Mouse (Mus musculus): ENCODE data around the gene Dusp1. TPM values are rescaled to one million over a fixed set of nuclear protein-coding genes. Genes with fewer than 3 reads are reported as not detected.

Dusp1 gene
- polyA plus RNA-seq, 1 experiment from 2014 or later, result 42.8 TPM

DNA sequence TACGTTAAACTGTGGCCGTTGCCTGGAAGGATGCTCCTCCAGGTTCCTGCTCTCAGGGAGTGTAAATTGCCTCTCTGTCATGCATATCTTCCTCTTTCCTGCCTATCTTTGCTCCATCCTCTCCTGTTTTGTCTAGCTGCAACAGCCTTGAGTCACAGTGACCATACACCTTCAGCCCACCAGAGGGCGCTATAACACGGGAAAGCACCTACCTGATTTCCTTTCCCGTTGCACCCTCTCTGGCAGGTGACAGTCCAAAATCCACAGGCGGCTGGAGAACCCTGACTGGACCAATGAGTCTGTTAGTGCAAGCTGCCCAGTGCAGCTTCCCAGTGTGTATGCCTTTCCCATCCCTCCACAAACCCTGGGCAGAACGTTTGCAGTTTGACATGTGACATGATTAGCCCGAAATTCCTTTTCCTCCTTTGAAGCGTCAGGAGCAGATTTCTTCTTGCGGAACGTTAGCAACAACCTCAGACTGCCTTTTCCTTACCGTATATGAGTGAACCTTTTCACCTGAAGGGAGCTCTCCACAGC is 99.2 kb downstream of the Dusp1 start:
- no peaks in the 10 kb centered on the region for H3K9me3 ChIP-seq
- no peak for ATAC-seq (replicated peaks)
- no peak overlapping the region; the same call in 1 of the 2 replicates for H3K4me2 ChIP-seq
- no peaks in the 10 kb centered on the region for H3K36me3 ChIP-seq (replicated peaks)
- 28% methylated on average over 12 of the region's 12 CpGs for WGBS
- H3K4me1 ChIP-seq, result peaks cover 3% of the 10 kb centered on the region
- no peak overlapping the region; the same call in 1 of the 2 replicates for H3K9ac ChIP-seq
- H3K27me3 ChIP-seq (replicated peaks), result no peaks in the 10 kb centered on the region
- no peak overlapping the region for H3K27ac ChIP-seq
- no peak overlapping the region for H3K4me3 ChIP-seq

DNA sequence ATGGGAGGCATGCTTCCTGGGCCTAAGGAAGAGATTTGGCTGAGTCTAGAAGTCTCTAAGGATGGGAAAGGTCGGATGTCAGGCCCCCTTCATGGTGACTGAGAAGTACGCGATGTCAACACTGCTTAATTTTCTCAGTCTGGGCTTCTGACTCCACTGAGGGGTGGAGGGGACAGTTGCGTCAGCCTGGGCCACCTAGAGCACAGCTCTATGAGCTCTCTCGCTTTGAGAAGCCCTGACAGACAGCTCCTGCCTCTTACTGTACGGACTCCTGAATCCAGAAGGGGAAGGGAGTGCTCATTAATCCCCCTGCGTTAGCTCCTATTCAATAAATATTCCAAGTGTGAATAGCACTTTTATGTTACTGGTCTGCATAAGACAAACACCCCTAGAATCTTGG is 103.9 kb downstream of the Dusp1 start:
- Histone ChIP-seq H3K4me2 (no peak overlapping the region), H3K4me1 (no peaks in the 10 kb centered on the region), H3K36me3 (replicated peaks) (no peaks in the 10 kb centered on the region), H3K9me3 (no peaks in the 10 kb centered on the region), H3K27ac (no peak overlapping the region), H3K27me3 (replicated peaks) (no peaks in the 10 kb centered on the region), H3K4me3 (no peak overlapping the region), H3K9ac (no peak overlapping the region)
- WGBS, result 67% methylated on average over 7 of the region's 7 CpGs
- no peak for ATAC-seq (replicated peaks)

DNA sequence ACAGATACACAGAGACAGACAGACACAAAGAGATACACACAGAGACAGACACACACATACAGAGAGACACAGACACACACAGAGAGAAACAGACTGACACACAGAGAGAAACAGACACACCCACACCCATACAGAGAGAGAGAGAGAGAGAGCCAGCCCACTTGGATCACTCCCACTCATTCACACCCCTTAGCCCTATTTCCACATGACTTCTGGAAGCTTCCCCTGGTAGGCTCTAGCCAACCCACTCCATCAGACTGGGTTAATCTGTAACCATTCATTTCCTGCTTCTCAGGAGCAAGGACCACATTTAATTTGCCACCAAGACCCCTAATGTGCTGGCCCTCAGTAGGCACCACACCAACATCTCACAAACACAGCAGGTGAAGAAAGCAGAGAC is 104.4 kb downstream of the Dusp1 start:
- Histone ChIP-seq H3K9me3 (no peaks in the 10 kb centered on the region), H3K4me2 (no peak overlapping the region), H3K27me3 (replicated peaks) (no peaks in the 10 kb centered on the region), H3K4me1 (no peaks in the 10 kb centered on the region), H3K36me3 (replicated peaks) (no peaks in the 10 kb centered on the region), H3K9ac (no peak overlapping the region), H3K4me3 (no peak overlapping the region), H3K27ac (no peak overlapping the region)
- no peak for ATAC-seq (replicated peaks)

Small RNAs within 50 kb of the gene (microRNA-seq; reads per million reads assigned to microRNA genes)
- gene Gm22420, result not detected

Other genes with a start within 250 kb of the Dusp1 start
- 1.9 and 2.2 TPM in 2 replicates for gene Neurl1b, start 147.3 kb downstream of the Dusp1 start, polyA plus RNA-seq (2015; fragmentation: Nextera tagmentation; extraction: Ambion mirVana)
- gene Ergic1, start 639 bp downstream of the Dusp1 start, polyA plus RNA-seq (2015; fragmentation: Nextera tagmentation; extraction: Ambion mirVana), result 100 and 109 TPM in 2 replicates
- 82.7 and 89.4 TPM in 2 replicates for gene Atp6v0e, start 101.1 kb upstream of the Dusp1 start, polyA plus RNA-seq (2015; fragmentation: Nextera tagmentation; extraction: Ambion mirVana)
- gene Crebrf, start 153.5 kb upstream of the Dusp1 start, polyA plus RNA-seq (2015; fragmentation: Nextera tagmentation; extraction: Ambion mirVana), result 11.8 and 14.8 TPM in 2 replicates
- gene Bnip1, start 218.9 kb upstream of the Dusp1 start, polyA plus RNA-seq (2015; fragmentation: Nextera tagmentation; extraction: Ambion mirVana), result 60.6 and 61.5 TPM in 2 replicates

Data from midbrain, embryonic 15.5 days (tissue).